Mouse (Mus musculus): ENCODE data around the gene Sbk2.
A peak's percentile ranks its signal among the peaks of the same experiment; 100 is the strongest.

- TF ChIP-seq RCOR1 (conservative IDR thresholded peaks at IDR 0.05; ENCODE audit: low read depth, low read length) (no peak), TBP (conservative IDR thresholded peaks at IDR 0.05; ENCODE audit: low read depth, low read length) (no peak), POLR2AphosphoS2 (IDR thresholded peaks at IDR 0.05; ENCODE audit: low read depth, low read length) (no peak), EP300 (IDR thresholded peaks at IDR 0.05; ENCODE audit: low read length) (no peak), MAX (IDR thresholded peaks at IDR 0.05; ENCODE audit: low read length) (peak; percentile 54; the same call in 1 of the 2 replicates)
These were observed 25.8 kb downstream of the Sbk2 start for GRCm38 (mm10) chr7:4938456-4938855.
